Mouse (Mus musculus) neutrophil, adult 5-6 weeks (primary cell): ENCODE measurements around the gene Acsm1. TPM values are rescaled to one million over a fixed set of nuclear protein-coding genes. Genes with fewer than 3 reads are reported as not detected.
A peak's percentile ranks its signal among the peaks of the same experiment; 100 is the strongest.

Experiments used
- ATAC-seq: fragments of 151-379, 151-347 bp; 2 replicates; pipeline ENCODE4 v1.8.0; 2017; ENCODE audit warnings: mild to moderate bottlenecking, moderate TSS enrichment; ENCODE audit not compliant: insufficient number of reproducible peaks, poor library complexity, low FRiP score, severe bottlenecking; ENCODE audit errors: extremely low read depth
- total RNA-seq: library from RNA; stranded (forward); fragments of 200-1000 nt; gene quantifications from 2 replicates; pipeline ENCODE4 v1.2.3, GENCODE M21; 2017

The Acsm1 gene
- total RNA-seq, 1 experiment from 2014 or later = not detected

- ATAC-seq = no peak
Observed at GRCm38 (mm10) chr7:119642307-119642706, 35.5 kb downstream of the Acsm1 start.

GRCm38 (mm10) chr7:119667893-119668292, 61.1 kb downstream of the Acsm1 start:
- no peak for ATAC-seq

GRCm38 (mm10) chr7:119670395-119670794, 63.6 kb downstream of the Acsm1 start:
- ATAC-seq = no peak

GRCm38 (mm10) chr7:119670925-119671324, 64.1 kb downstream of the Acsm1 start:
- ATAC-seq = no peak

- ATAC-seq = 0 out of 2 replicates have a peak, but pooled peaks have one; percentile 30
Observed at GRCm38 (mm10) chr7:119673465-119673864, 66.6 kb downstream of the Acsm1 start.

GRCm38 (mm10) chr7:119680107-119680506, 73.3 kb downstream of the Acsm1 start:
- no peak for ATAC-seq

- no peak for ATAC-seq
Observed at GRCm38 (mm10) chr7:119682699-119683098, 75.9 kb downstream of the Acsm1 start.

- no peak for ATAC-seq
Observed at GRCm38 (mm10) chr7:119689726-119690125, 82.9 kb downstream of the Acsm1 start, which contains the start of gene Acsm4. Acsm4 (plus strand) TSS chr7:119690026.

- ATAC-seq = no peak
Observed at GRCm38 (mm10) chr7:119692302-119692701, 85.5 kb downstream of the Acsm1 start.

GRCm38 (mm10) chr7:119694926-119695325, 88.1 kb downstream of the Acsm1 start:
- ATAC-seq = no peak

Other genes with a start within 250 kb of the Acsm1 start
- gene Gp2, start 147.7 kb upstream of the Acsm1 start, total RNA-seq = not detected in 2 replicates
- not detected in 2 replicates for gene Umod, start 127.7 kb upstream of the Acsm1 start, total RNA-seq
- not detected in 2 replicates for gene Acsm5, start 87.6 kb upstream of the Acsm1 start, total RNA-seq
- not detected in 2 replicates for gene Pdilt, start 83.5 kb upstream of the Acsm1 start, total RNA-seq
- gene Acsm2, start 52.7 kb upstream of the Acsm1 start, total RNA-seq = under 0.01 TPM in 1 of 2 replicates, not detected in the other
- not detected in 2 replicates for gene Acsm4, start 83.0 kb downstream of the Acsm1 start, total RNA-seq
- 45.3 and 46.3 TPM in 2 replicates for gene Thumpd1, start 113.8 kb downstream of the Acsm1 start, total RNA-seq
- not detected in 2 replicates for gene Acsm3, start 153.9 kb downstream of the Acsm1 start, total RNA-seq
- 15.4 and 25.5 TPM in 2 replicates for gene Rexo5, start 187.0 kb downstream of the Acsm1 start, total RNA-seq
- 3.3 and 3.4 TPM in 2 replicates for gene Eri2, start 187.0 kb downstream of the Acsm1 start, total RNA-seq